Mouse (Mus musculus) liver, embryonic 15.5 days (tissue): ENCODE data around the gene Pex11g. TPM values are rescaled to one million over a fixed set of nuclear protein-coding genes. Genes with fewer than 3 reads are reported as not detected.

Experiments used
- ATAC-seq: fragments of 200-750 bp; cut with Nextera tagmentation; 2 replicates; pipeline ENCODE4 v1.8.0; 2017; ENCODE audit warnings: moderate number of reproducible peaks, mild to moderate bottlenecking, moderate library complexity; ENCODE audit not compliant: insufficient read depth
- H3K27ac ChIP-seq: fragments of 300-500 bp; sonication (generic); replicated peaks from 2 replicates; pipeline ENCODE4 v1.5.1; 2015; ENCODE audit warnings: mild to moderate bottlenecking, inconsistent platforms
- H3K27me3 ChIP-seq: fragments of 300-500 bp; sonication (generic); 2 replicates; pipeline ENCODE4 v1.6.1; 2015; ENCODE audit warnings: mild to moderate bottlenecking, inconsistent platforms
- H3K36me3 ChIP-seq: fragments of 300-500 bp; sonication (generic); replicated peaks from 2 replicates; pipeline ENCODE4 v1.6.1; 2015; ENCODE audit warnings: moderate library complexity, mild to moderate bottlenecking, inconsistent platforms
- H3K4me1 ChIP-seq: fragments of 300-500 bp; sonication (generic); replicated peaks from 2 replicates; pipeline ENCODE4 v1.6.1; 2015; ENCODE audit warnings: inconsistent platforms
- H3K4me2 ChIP-seq: fragments of 300-500 bp; sonication (generic); 2 replicates; pipeline ENCODE4 v1.6.1; 2015; ENCODE audit warnings: moderate library complexity, mild to moderate bottlenecking, inconsistent platforms
- H3K4me3 ChIP-seq: fragments of 300-500 bp; sonication (generic); replicated peaks from 2 replicates; pipeline ENCODE4 v1.5.1; 2015; ENCODE audit warnings: mild to moderate bottlenecking, inconsistent platforms
- H3K9ac ChIP-seq: fragments of 300-500 bp; sonication (generic); 2 replicates; pipeline ENCODE4 v1.6.1; 2015; ENCODE audit warnings: moderate library complexity, mild to moderate bottlenecking, inconsistent platforms
- H3K9me3 ChIP-seq: fragments of 300-500 bp; sonication (generic); replicated peaks from 2 replicates; pipeline ENCODE4 v1.6.1; 2016; ENCODE audit warnings: inconsistent platforms
- WGBS: fragments of 180-500 bp; shearing (Covaris S2); methylation state at CpG from one replicate; pipeline ENCODE4 v1.1.7; 2015; ENCODE audit warnings: mixed read lengths; ENCODE audit not compliant: insufficient replicate concordance; 5-methylcytosine and 5-hydroxymethylcytosine counted together
- polyA plus RNA-seq: library from polyadenylated mRNA; unstranded; fragments of >200 nt; fragmentation: Nextera tagmentation; extraction: Ambion mirVana; gene quantifications from 2 replicates; pipeline ENCODE4 v1.2.1, GENCODE M21; 2015

Gene Pex11g
- polyA plus RNA-seq, 1 experiment from 2014 or later = 6.7 TPM

DNA sequence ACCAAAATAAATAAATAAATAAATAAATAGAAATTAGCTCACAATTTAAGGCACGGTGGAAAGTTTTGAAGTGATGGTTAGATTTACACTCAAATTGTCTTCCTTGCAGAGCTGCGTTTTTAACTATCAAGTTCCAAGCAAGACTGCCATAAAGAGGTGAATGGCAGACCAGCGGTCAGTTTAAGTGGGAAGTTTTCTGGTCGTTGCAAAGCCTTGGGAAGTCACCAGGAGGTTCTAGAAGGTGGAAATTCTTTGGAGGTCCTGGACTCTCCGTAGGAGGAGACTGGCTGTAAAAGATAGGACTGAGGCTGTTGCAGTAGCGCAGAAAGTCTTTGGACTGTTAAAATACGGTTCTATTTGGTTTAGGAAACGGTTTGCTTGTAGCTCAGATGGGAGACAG is 32.3 kb upstream of the Pex11g start:
- peak overlapping the region; percentile 90 for H3K4me3 ChIP-seq
- H3K27me3 ChIP-seq = no peaks in the 10 kb centered on the region
- H3K36me3 ChIP-seq = peaks cover 11% of the 10 kb centered on the region
- ATAC-seq = peak; percentile 40
- WGBS = 4% methylated on average over 8 of the region's 8 CpGs
- H3K9ac ChIP-seq = peak overlapping the region; percentile 84
- H3K9me3 ChIP-seq = no peaks in the 10 kb centered on the region
- H3K27ac ChIP-seq = peak overlapping the region; percentile 89
- peaks cover 35% of the 10 kb centered on the region for H3K4me1 ChIP-seq
- H3K4me2 ChIP-seq = peak overlapping the region; percentile 96

DNA sequence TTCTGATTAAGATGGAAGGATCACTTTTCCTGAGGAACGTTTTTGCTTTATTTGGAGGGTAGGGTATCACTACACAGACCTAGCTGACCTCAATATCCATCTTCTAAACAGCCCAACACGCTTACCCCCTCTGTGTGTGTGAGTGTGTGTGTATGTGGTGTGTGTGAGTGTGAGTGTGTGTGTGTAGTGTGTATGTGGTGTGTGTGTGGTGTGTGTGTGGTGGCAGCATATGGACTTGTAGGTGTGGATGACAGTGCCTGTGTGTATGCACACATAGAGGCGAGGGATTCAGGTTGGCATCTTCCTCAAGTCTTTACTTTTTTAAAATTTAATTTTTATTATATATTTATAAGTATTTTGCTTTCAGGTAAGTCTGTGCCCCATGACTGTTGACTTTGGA is 31.1 kb upstream of the Pex11g start:
- WGBS = 77% methylated on average over 3 of the region's 3 CpGs
- Histone ChIP-seq H3K27me3 (no peaks in the 10 kb centered on the region), H3K4me2 (no peak overlapping the region), H3K27ac (no peak overlapping the region), H3K4me3 (no peak overlapping the region), H3K4me1 (peaks cover 46% of the 10 kb centered on the region), H3K9me3 (no peaks in the 10 kb centered on the region), H3K36me3 (peaks cover 11% of the 10 kb centered on the region), H3K9ac (no peak overlapping the region)
- no peak for ATAC-seq

DNA sequence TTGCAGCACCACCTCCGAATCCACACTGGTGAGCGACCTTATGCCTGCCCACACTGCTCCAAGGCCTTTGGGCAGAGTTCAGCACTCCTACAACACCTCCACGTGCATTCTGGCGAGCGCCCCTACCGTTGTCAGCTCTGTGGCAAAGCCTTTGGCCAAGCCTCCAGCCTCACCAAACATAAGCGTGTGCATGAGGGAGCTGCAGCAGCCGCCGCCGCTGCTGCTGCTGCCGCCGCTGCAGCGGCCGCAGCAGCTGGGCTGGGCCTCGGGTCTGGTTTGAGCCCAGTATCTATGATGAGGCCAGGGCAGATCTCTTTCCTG is 28.9 kb upstream of the Pex11g start:
- peaks cover 11% of the 10 kb centered on the region for H3K36me3 ChIP-seq
- no peak overlapping the region for H3K9ac ChIP-seq

DNA sequence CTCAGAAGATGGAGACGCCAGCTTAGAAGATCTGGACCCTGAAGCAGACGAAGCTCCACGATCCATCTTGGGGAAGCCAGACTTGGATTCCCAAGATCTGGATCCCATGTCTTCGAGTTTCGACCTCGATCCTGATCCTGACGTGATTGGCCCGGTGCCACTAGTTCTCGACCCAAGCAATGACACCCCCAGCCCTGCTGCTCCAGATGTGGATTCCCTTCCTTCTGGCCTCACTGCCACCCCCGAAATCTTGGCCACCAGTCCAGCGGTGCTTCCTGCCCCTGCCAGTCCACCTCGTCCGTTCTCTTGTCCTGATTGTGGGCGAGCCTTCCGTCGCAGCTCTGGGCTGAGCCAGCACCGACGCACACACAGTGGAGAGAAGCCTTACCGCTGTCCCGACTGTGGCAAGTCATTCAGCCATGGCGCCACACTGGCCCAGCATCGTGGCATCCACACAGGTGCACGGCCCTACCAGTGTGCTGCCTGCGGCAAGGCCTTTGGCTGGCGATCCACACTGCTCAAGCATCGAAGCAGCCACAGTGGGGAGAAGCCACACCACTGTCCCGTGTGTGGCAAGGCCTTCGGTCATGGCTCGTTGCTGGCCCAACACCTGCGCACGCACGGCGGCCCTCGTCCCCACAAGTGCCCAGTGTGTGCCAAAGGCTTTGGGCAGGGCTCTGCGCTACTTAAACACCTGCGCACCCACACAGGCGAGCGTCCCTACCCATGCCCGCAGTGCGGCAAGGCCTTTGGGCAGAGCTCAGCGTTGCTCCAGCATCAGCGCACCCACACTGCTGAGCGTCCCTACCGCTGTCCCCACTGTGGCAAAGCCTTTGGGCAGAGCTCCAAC is 28.3 kb upstream of the Pex11g start:
- Histone ChIP-seq H3K27me3 (peaks cover 16% of the 10 kb centered on the region), H3K4me1 (peaks cover 41% of the 10 kb centered on the region), H3K9me3 (no peaks in the 10 kb centered on the region), H3K27ac (no peak overlapping the region), H3K4me2 (no peak overlapping the region), H3K4me3 (no peak overlapping the region), H3K9ac (no peak overlapping the region), H3K36me3 (peaks cover 11% of the 10 kb centered on the region)
- ATAC-seq = no peak
- 86% methylated on average over 44 of the region's 44 CpGs for WGBS

More for the DNA sequence above, 28.9 kb upstream of the Pex11g start:
- no peak for ATAC-seq
- Histone ChIP-seq H3K4me2 (no peak overlapping the region), H3K4me3 (no peak overlapping the region), H3K27me3 (peaks cover 16% of the 10 kb centered on the region), H3K27ac (no peak overlapping the region), H3K9me3 (no peaks in the 10 kb centered on the region), H3K4me1 (peaks cover 47% of the 10 kb centered on the region)
- 82% methylated on average over 15 of the region's 15 CpGs for WGBS

DNA sequence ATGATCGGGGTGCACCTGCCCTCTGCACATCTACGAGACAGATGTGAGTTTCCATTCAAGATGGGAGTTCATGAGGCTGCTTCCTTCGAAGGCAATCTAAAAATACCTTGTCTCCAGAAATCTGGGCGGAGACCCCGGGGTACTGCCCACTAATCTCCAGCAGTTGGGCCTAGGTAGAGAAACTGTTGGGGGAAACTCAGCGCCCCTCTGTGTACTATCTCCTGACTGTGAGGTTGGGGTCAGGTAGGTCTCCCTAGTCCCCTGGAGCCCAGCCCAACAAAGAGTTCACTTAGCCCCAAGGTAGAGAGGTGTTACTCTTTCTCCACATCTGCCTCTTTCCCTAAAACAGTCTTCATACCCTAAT is 26.3 kb upstream of the Pex11g start:
- Histone ChIP-seq H3K4me2 (peak overlapping the region; percentile 83), H3K27me3 (peaks cover 16% of the 10 kb centered on the region), H3K27ac (no peak overlapping the region), H3K36me3 (peaks cover 11% of the 10 kb centered on the region), H3K4me1 (peaks cover 28% of the 10 kb centered on the region), H3K9me3 (no peaks in the 10 kb centered on the region), H3K9ac (peak overlapping the region; percentile 71), H3K4me3 (peak overlapping the region; percentile 70)
- ATAC-seq = no peak
- 26% methylated on average over 6 of the region's 6 CpGs for WGBS

DNA sequence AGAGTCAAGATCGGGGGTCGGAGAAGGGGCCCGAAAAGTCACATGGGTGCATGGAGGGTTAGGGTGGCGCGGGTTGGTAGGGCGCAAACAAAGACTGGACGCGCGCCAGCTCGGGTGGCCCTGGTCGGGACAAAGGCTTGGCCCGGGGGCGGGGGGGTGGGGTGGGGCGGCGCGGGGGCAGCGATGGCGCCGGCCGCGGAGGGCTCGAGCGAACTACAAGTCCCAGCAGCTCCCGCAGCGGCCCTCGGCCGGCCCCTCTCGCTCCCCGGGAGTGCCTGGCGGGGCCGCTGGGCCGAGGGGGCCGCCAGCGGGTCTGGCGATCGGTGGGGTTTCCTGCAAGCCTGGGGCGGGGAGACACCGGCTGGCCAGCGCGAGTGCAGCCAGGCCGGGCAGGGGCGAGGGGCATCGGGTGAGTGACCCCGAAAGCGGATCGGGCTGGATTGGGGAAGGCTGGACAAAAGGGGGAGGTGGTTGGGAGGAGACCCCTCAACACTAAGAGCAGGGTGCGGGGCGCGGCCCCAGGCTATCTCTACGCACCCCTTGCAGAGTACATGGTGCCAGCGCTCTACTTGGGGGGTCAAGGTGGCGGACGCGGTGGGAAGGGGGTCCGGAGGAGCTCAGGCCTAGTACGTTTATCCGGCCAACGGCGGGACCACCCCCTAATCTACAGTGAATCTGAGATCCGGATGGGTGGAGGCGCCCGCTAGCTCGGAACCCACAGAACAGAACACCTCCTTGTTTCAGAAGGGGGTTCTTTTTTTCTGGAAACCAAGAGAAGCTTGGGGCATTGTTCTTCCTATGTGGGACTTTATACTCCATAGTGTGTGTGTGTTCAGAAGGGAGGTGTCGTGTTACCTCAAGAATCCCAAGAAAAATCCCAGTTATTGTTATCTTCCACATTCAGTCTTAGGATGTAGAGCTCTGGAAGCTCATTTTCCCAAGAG is 25.7 kb upstream of the Pex11g start, which contains the start of gene Zfp358:
Gene Zfp358 (plus strand): TSS at position 238 of the 944 bp plus-strand sequence.
- peaks cover 16% of the 10 kb centered on the region for H3K27me3 ChIP-seq
- peak within 1 kb of the TSS; percentile 70 for H3K4me3 ChIP-seq
- H3K4me1 ChIP-seq = peaks cover 28% of the 10 kb centered on the region
- no peaks in the 10 kb centered on the region for H3K9me3 ChIP-seq
- peak within 1 kb of the TSS; percentile 71 for H3K9ac ChIP-seq
- H3K4me2 ChIP-seq = peak within 1 kb of the TSS; percentile 83
- ATAC-seq = peak; percentile 67
- 0 out of 2 replicates have a peak within 1 kb of the TSS, but pooled peaks have one; percentile 20 for H3K27ac ChIP-seq
- under 1% methylated on average over 64 of the region's 64 CpGs for WGBS
- H3K36me3 ChIP-seq = peaks cover 11% of the 10 kb centered on the region

DNA sequence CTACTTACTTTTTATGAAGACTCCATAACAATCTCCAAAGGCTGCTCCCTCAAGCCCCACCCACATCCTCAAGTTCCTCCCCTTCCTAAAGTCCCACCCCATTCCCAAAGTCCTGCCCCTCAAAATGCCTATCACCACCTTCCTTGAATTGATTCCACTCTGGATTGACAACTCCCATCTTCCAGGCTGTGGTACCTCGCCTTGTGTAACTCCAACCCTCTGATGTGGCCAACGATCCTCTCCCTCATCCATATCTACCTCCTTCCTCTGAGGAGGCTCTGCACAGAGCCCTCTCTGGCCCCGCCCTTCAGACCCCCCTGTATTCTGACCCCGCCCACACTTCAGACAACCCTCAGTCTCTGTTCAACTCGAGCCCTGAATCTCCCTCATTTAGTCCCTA is 17.7 kb upstream of the Pex11g start:
- Histone ChIP-seq H3K9ac (no peak overlapping the region), H3K36me3 (no peaks in the 10 kb centered on the region), H3K27me3 (peaks cover 9% of the 10 kb centered on the region), H3K4me2 (no peak overlapping the region), H3K4me1 (0 out of 2 replicates have a peak, but pooled peaks cover 6% of the 10 kb centered on the region), H3K27ac (no peak overlapping the region), H3K9me3 (no peaks in the 10 kb centered on the region), H3K4me3 (no peak overlapping the region)
- WGBS = 26% methylated on average over 5 of the region's 5 CpGs
- ATAC-seq = no peak

DNA sequence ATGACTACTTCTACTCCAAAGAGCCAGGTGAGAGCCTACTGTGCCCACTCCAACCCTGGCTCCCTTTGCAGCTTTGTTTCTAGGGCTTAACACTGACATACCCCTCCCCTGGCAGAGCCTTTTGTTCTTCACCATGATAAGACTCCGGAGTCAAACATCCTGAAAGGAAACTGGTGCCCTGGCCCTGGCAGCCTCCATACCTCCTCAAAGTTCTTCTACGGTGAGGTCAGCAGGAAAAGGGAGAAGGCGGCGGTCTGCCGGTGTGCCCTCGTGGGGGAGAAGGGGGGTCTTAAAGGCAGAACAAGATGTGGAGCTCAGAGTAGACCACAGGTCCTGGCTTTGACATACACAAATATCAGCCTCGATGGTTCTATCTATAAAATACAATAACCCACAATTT is 16.1 kb upstream of the Pex11g start:
- Histone ChIP-seq H3K27ac (no peak overlapping the region), H3K9ac (no peak overlapping the region), H3K36me3 (no peaks in the 10 kb centered on the region), H3K9me3 (no peaks in the 10 kb centered on the region), H3K4me1 (0 out of 2 replicates have a peak, but pooled peaks cover 6% of the 10 kb centered on the region), H3K4me3 (no peak overlapping the region), H3K27me3 (peaks cover 9% of the 10 kb centered on the region), H3K4me2 (no peak overlapping the region)
- WGBS = 28% methylated on average over 7 of the region's 7 CpGs
- no peak for ATAC-seq

DNA sequence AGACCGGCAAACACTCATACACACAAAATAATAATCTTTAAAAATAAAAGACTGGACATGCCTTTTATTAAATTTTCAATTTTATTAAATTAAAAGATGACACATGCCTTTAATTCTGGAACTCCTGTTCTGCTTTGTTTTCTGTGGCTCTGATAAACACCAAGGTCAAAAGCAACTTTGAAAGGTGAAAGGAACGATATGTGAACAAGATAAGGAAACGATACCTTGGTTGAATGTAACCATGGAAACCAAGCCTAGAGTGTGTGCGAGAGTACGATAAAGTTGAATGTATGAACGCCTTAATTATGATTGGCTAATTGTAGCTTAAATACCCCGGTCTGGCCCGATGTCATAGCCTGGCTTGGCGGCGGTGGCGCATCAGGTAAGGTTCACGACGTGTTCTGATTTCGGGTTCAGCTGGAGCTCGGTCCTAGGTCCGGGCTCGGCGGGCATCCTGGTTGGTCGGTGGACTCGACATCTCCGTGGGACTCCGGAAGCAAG is 14.8 kb upstream of the Pex11g start:
- no peak for ATAC-seq
- Histone ChIP-seq H3K4me1 (0 out of 2 replicates have a peak, but pooled peaks cover 6% of the 10 kb centered on the region), H3K4me2 (no peak overlapping the region), H3K9me3 (no peaks in the 10 kb centered on the region), H3K36me3 (no peaks in the 10 kb centered on the region), H3K27me3 (peaks cover 19% of the 10 kb centered on the region), H3K9ac (no peak overlapping the region), H3K27ac (no peak overlapping the region), H3K4me3 (no peak overlapping the region)
- 71% methylated on average over 22 of the region's 22 CpGs for WGBS

DNA sequence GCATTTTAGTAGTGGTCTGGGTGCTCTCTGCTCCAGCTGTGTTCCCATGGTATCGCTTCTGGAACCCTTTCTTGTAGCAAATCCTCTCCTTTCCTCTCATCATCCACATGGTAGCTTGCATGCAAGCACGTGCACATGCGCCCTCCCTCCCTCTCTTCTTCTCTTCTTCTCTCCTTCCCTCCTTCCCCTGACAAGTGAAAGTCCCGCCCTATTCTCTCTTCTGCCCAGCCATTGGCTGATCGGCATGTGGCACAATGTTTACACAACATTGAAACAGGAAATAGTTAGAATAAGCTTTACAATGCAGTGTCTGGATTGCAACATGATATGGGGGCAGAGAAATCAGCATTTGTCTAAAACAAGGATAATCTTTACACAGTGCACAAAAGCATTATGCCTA is 14.1 kb upstream of the Pex11g start:
- Histone ChIP-seq H3K9me3 (no peaks in the 10 kb centered on the region), H3K9ac (no peak overlapping the region), H3K27me3 (peaks cover 20% of the 10 kb centered on the region), H3K27ac (no peak overlapping the region), H3K4me2 (0 out of 2 replicates have a peak overlapping the region, but pooled peaks have one; percentile 7), H3K36me3 (no peaks in the 10 kb centered on the region), H3K4me1 (0 out of 2 replicates have a peak, but pooled peaks cover 6% of the 10 kb centered on the region), H3K4me3 (no peak overlapping the region)
- 46% methylated on average over 5 of the region's 5 CpGs for WGBS
- ATAC-seq = no peak
